Mouse (Mus musculus): ENCODE data around the gene BC037034.

DNA sequence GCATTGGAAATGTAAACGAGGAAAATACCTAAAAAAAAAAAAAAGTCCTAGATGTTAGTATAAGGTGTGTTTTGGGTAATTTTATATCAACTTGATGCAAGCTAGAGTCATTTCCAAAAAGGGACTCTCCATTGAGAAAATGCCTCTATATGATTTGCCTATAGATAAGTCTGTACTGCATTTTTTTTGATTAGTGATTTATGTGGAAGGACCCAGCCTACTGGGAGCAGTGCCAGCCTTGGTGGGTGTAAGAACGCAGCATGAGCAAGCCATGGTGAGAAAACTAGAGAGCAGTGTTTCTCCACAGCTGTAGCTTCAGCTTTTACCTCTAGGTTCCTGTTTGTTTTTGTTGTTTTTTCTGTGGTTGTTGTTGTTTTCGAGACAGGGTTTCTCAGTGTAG, 40.5 kb downstream of the BC037034 start:
- TF ChIP-seq POLR2A (IDR thresholded peaks at IDR 0.05; ENCODE audit: borderline replicate concordance, extremely low read depth, insufficient read depth, insufficient read length, poor library complexity, severe bottlenecking) (no peak), CTCF (IDR thresholded peaks at IDR 0.05; ENCODE audit: borderline replicate concordance, extremely low read depth, insufficient read depth, insufficient read length) (no peak)
